Mouse (Mus musculus): ENCODE measurements at regions not wholly inside any gene's neighbourhood (a gene's known extent, or its start where the extent isn't known, plus 50 kb on each side); places are given as distances from the start of the nearest gene placed in this dataset.

- DNase-seq (ENCODE audit: extremely low spot score in 1 of 2, low spot score in 1 of 2): no peak
Observed at GRCm38 (mm10) chr5:106066706-106067105, 190.3 kb downstream of the Zfp326 start.

GRCm38 (mm10) chr5:106064366-106064765 lies 188.0 kb downstream of the Zfp326 start:
- DNase-seq (ENCODE audit: extremely low spot score in 1 of 2, low spot score in 1 of 2): no peak

- DNase-seq (ENCODE audit: extremely low spot score in 1 of 2, low spot score in 1 of 2): no peak
Observed at GRCm38 (mm10) chr5:106062926-106063325, 186.6 kb downstream of the Zfp326 start.

- DNase-seq (ENCODE audit: extremely low spot score in 1 of 2, low spot score in 1 of 2): no peak
Observed at GRCm38 (mm10) chr5:106056631-106057030, 180.3 kb downstream of the Zfp326 start.

- DNase-seq (ENCODE audit: extremely low spot score in 1 of 2, low spot score in 1 of 2): peak in 1 of 2 experiments; percentile 11
Observed at GRCm38 (mm10) chr5:106055221-106055620, 178.9 kb downstream of the Zfp326 start.

GRCm38 (mm10) chr5:106051026-106051425 lies 174.7 kb downstream of the Zfp326 start:
- no peak for DNase-seq (ENCODE audit: extremely low spot score in 1 of 2, low spot score in 1 of 2)

GRCm38 (mm10) chr5:106044878-106045585 lies 168.7 kb downstream of the Zfp326 start:
- DNase-seq (ENCODE audit: extremely low spot score in 1 of 2, low spot score in 1 of 2): no peak

GRCm38 (mm10) chr5:106038321-106038720 lies 162.0 kb downstream of the Zfp326 start:
- no peak for DNase-seq (ENCODE audit: extremely low spot score in 1 of 2, low spot score in 1 of 2)

GRCm38 (mm10) chr5:106036176-106036575 lies 159.8 kb downstream of the Zfp326 start:
- no peak for DNase-seq (ENCODE audit: extremely low spot score in 1 of 2, low spot score in 1 of 2)

GRCm38 (mm10) chr5:106032956-106033355 lies 156.6 kb downstream of the Zfp326 start:
- no peak for DNase-seq (ENCODE audit: extremely low spot score in 1 of 2, low spot score in 1 of 2)

- DNase-seq (ENCODE audit: extremely low spot score in 1 of 2, low spot score in 1 of 2): no peak
Observed at GRCm38 (mm10) chr5:106026861-106027260, 150.5 kb downstream of the Zfp326 start.

GRCm38 (mm10) chr5:106004292-106004917 lies 128.0 kb downstream of the Zfp326 start:
- no peak for DNase-seq (ENCODE audit: extremely low spot score in 1 of 2, low spot score in 1 of 2)

- no peak for DNase-seq (ENCODE audit: extremely low spot score in 1 of 2, low spot score in 1 of 2)
Observed at GRCm38 (mm10) chr5:106003321-106004291, 127.2 kb downstream of the Zfp326 start.

GRCm38 (mm10) chr5:106002330-106002729 lies 126.0 kb downstream of the Zfp326 start:
- DNase-seq (ENCODE audit: extremely low spot score in 1 of 2, low spot score in 1 of 2): peak in 1 of 2 experiments; percentile 38

GRCm38 (mm10) chr5:105994218-105994617 lies 117.9 kb downstream of the Zfp326 start:
- DNase-seq (ENCODE audit: extremely low spot score in 1 of 2, low spot score in 1 of 2): no peak

- DNase-seq (ENCODE audit: extremely low spot score in 1 of 2, low spot score in 1 of 2): no peak
Observed at GRCm38 (mm10) chr5:105993066-105993760, 116.8 kb downstream of the Zfp326 start.

GRCm38 (mm10) chr5:105990777-105991176 lies 114.4 kb downstream of the Zfp326 start:
- no peak for DNase-seq (ENCODE audit: extremely low spot score in 1 of 2, low spot score in 1 of 2)

- peak; percentile 20 to 82 for DNase-seq (ENCODE audit: extremely low spot score in 1 of 2, low spot score in 1 of 2)
Observed at GRCm38 (mm10) chr5:105986401-105986800, 110.0 kb downstream of the Zfp326 start.

GRCm38 (mm10) chr5:105983131-105983530 lies 106.8 kb downstream of the Zfp326 start:
- peak; percentile 33 to 57 for DNase-seq (ENCODE audit: extremely low spot score in 1 of 2, low spot score in 1 of 2)

GRCm38 (mm10) chr5:105976746-105977145 lies 100.4 kb downstream of the Zfp326 start:
- DNase-seq (ENCODE audit: extremely low spot score in 1 of 2, low spot score in 1 of 2): no peak
